Mouse (Mus musculus): ENCODE measurements around the gene Ano10.

The Ano10 gene

GRCm38 (mm10) chr9:122290192-122290591 lies 4.0 kb downstream of the Ano10 start:
- no peak for DNase-seq (ENCODE audit: low read depth)

GRCm38 (mm10) chr9:122288416-122288815 lies 5.8 kb downstream of the Ano10 start:
- no peak for DNase-seq (ENCODE audit: low read depth)

- DNase-seq (ENCODE audit: low read depth): no peak
Measured at GRCm38 (mm10) chr9:122287526-122287925, 6.7 kb downstream of the Ano10 start.

GRCm38 (mm10) chr9:122285833-122286310 lies 8.4 kb downstream of the Ano10 start:
- no peak for DNase-seq (ENCODE audit: low read depth)

GRCm38 (mm10) chr9:122285146-122285832 lies 8.9 kb downstream of the Ano10 start:
- DNase-seq (ENCODE audit: low read depth): peak; percentile 15

- DNase-seq (ENCODE audit: low read depth): no peak
Measured at GRCm38 (mm10) chr9:122284696-122285095, 9.5 kb downstream of the Ano10 start.

GRCm38 (mm10) chr9:122281004-122281403 lies 13.2 kb downstream of the Ano10 start:
- no peak for DNase-seq (ENCODE audit: low read depth)

GRCm38 (mm10) chr9:122276665-122277064 lies 17.6 kb downstream of the Ano10 start:
- DNase-seq (ENCODE audit: low read depth): no peak

- DNase-seq (ENCODE audit: low read depth): no peak
Measured at GRCm38 (mm10) chr9:122276134-122276533, 18.1 kb downstream of the Ano10 start.

- DNase-seq (ENCODE audit: low read depth): no peak
Measured at GRCm38 (mm10) chr9:122274346-122274745, 19.9 kb downstream of the Ano10 start.

- no peak for DNase-seq (ENCODE audit: low read depth)
Measured at GRCm38 (mm10) chr9:122273879-122274278, 20.3 kb downstream of the Ano10 start.

GRCm38 (mm10) chr9:122271866-122272265 lies 22.4 kb downstream of the Ano10 start:
- peak; percentile 65 for DNase-seq (ENCODE audit: low read depth)

- DNase-seq (ENCODE audit: low read depth): no peak
Measured at GRCm38 (mm10) chr9:122271318-122271717, 22.9 kb downstream of the Ano10 start.

- no peak for DNase-seq (ENCODE audit: low read depth)
Measured at GRCm38 (mm10) chr9:122270913-122271312, 23.3 kb downstream of the Ano10 start.

GRCm38 (mm10) chr9:122269256-122270041 lies 24.8 kb downstream of the Ano10 start:
- DNase-seq (ENCODE audit: low read depth): no peak

GRCm38 (mm10) chr9:122265526-122266210 lies 28.6 kb downstream of the Ano10 start:
- no peak for DNase-seq (ENCODE audit: low read depth)

- DNase-seq (ENCODE audit: low read depth): no peak
Measured at GRCm38 (mm10) chr9:122263140-122263539, 31.1 kb downstream of the Ano10 start.

GRCm38 (mm10) chr9:122254386-122254785 lies 39.8 kb downstream of the Ano10 start:
- no peak for DNase-seq (ENCODE audit: low read depth)

GRCm38 (mm10) chr9:122252113-122252512 lies 42.1 kb downstream of the Ano10 start:
- DNase-seq (ENCODE audit: low read depth): peak; percentile 69

- peak; percentile 53 for DNase-seq (ENCODE audit: low read depth)
Measured at GRCm38 (mm10) chr9:122248168-122248567, 46.1 kb downstream of the Ano10 start.

- peak; percentile 87 for DNase-seq (ENCODE audit: low read depth)
Measured at GRCm38 (mm10) chr9:122247430-122248027, 46.7 kb downstream of the Ano10 start.

GRCm38 (mm10) chr9:122245879-122246278 lies 48.3 kb downstream of the Ano10 start:
- no peak for DNase-seq (ENCODE audit: low read depth)
